Mouse (Mus musculus): Measurements from ENCODE around the gene Vmn1r5. TPM values are rescaled to one million over a fixed set of nuclear protein-coding genes. Genes with fewer than 3 reads are reported as not detected.
"Not testable (repeated sequence)": the region's sequence is repeated elsewhere in the genome, so short reads cannot be mapped to it uniquely, and the experiment has no call there.

Gene Vmn1r5
- total RNA-seq (2022) = not detected

GRCm38 (mm10) chr6:56969973-56970372 lies at the start of gene Vmn1r5:
Vmn1r5 (plus strand) TSS chr6:56970273.
- no peak for DNase-seq (ENCODE audit: low spot score in 2 of 2)

GRCm38 (mm10) chr6:56923331-56923725 lies 46.7 kb upstream of the Vmn1r5 start:
- no peak for DNase-seq (ENCODE audit: low spot score in 2 of 2)

GRCm38 (mm10) chr6:56923726-56924707 lies 46.1 kb upstream of the Vmn1r5 start, which contains the start of the genes Nt5c3 and Vmn1r4:
Nt5c3 (minus strand) TSS chr6:56923932.
Vmn1r4 (plus strand) TSS chr6:56924015.
- DNase-seq (ENCODE audit: low spot score in 2 of 2) = peak; percentile 91 to 97

- no peak for DNase-seq (ENCODE audit: low spot score in 2 of 2)
These were observed 38.2 kb upstream of the Vmn1r5 start for GRCm38 (mm10) chr6:56931648-56932415.

- DNase-seq (ENCODE audit: low spot score in 2 of 2) = no peak
These were observed 37.6 kb upstream of the Vmn1r5 start for GRCm38 (mm10) chr6:56932464-56932863.

GRCm38 (mm10) chr6:56934366-56934765 lies 35.7 kb upstream of the Vmn1r5 start:
- no peak for DNase-seq (ENCODE audit: low spot score in 2 of 2)

- no peak for DNase-seq (ENCODE audit: low spot score in 2 of 2)
These were observed 13.6 kb upstream of the Vmn1r5 start for GRCm38 (mm10) chr6:56956436-56956835.

- no peak for DNase-seq (ENCODE audit: low spot score in 2 of 2)
These were observed 26.9 kb downstream of the Vmn1r5 start, which contains the start of gene Vmn1r6 for GRCm38 (mm10) chr6:56996943-56997342. Vmn1r6 (plus strand) TSS chr6:56997243.

- not testable (repeated sequence) for DNase-seq (ENCODE audit: low spot score in 2 of 2)
These were observed 55.2 kb downstream of the Vmn1r5 start, which contains the start of gene Vmn1r7 for GRCm38 (mm10) chr6:57025224-57025623. Vmn1r7 (minus strand) TSS chr6:57025324.

GRCm38 (mm10) chr6:57031984-57032383 lies 61.9 kb downstream of the Vmn1r5 start, which contains the start of gene Vmn1r8:
Vmn1r8 (plus strand) TSS chr6:57032284.
- DNase-seq (ENCODE audit: low spot score in 2 of 2) = no peak

- no peak for DNase-seq (ENCODE audit: low spot score in 2 of 2)
These were observed 64.6 kb downstream of the Vmn1r5 start for GRCm38 (mm10) chr6:57034674-57035073.

Other genes with a start within 250 kb of the Vmn1r5 start
- gene Kbtbd2, start 172.5 kb upstream of the Vmn1r5 start, total RNA-seq (2022) = 10 to 100 TPM; 56.2 to 67.0 (median 59.8) TPM
- gene Fkbp9, start 138.2 kb upstream of the Vmn1r5 start, total RNA-seq (2022) = 10 to 100 TPM; 29.7 to 36.3 (median 33.7) TPM
- 10 to 100 TPM; 51.4 to 61.2 (median 57.9) TPM for gene Nt5c3, start 46.3 kb upstream of the Vmn1r5 start, total RNA-seq (2022)
- under 1 TPM; 0.17 to 0.91 (median 0.44) TPM for gene Vmn1r4, start 46.3 kb upstream of the Vmn1r5 start, total RNA-seq (2022)
- not detected for gene Vmn1r6, start 27.0 kb downstream of the Vmn1r5 start, total RNA-seq (2022)
- not detected for gene Vmn1r7, start 55.1 kb downstream of the Vmn1r5 start, total RNA-seq (2022)
- not detected for gene Vmn1r8, start 62.0 kb downstream of the Vmn1r5 start, total RNA-seq (2022)
- gene Vmn1r9, start 96.5 kb downstream of the Vmn1r5 start, total RNA-seq (2022) = not detected
- not detected for gene Vmn1r10, start 139.2 kb downstream of the Vmn1r5 start, total RNA-seq (2022)
- not detected for gene Vmn1r11, start 163.2 kb downstream of the Vmn1r5 start, total RNA-seq (2022)
- gene Vmn1r12, start 186.6 kb downstream of the Vmn1r5 start, total RNA-seq (2022) = not detected
- gene Vmn1r13, start 233.0 kb downstream of the Vmn1r5 start, total RNA-seq (2022) = not detected

Data from left cerebral cortex, adult 8-10 months (tissue).